ENCODE assay signal across 8 mouse cellular contexts in genomic region chr8:46741991-46742690, GRCm38 (mm10). TPM values are rescaled to one million over a fixed set of nuclear protein-coding genes. Genes with fewer than 3 reads are reported as not detected.
DNase-seq lines count a peak whose midpoint lies in the region; ATAC-seq lines count a peak whose summit lies in the region.

No protein-coding gene starts in this region.

- H3K27ac ChIP-seq in kidney, embryonic 16.5 days (ENCODE audit: low read length), result peak overlapping the region; percentile 96
- no peak overlapping the region for H3K27ac ChIP-seq in embryonic facial prominence, embryonic 10.5 days (replicated peaks)
- H3K27ac ChIP-seq in intestine, embryonic 14.5 days (ENCODE audit: low read depth), result peak overlapping the region; percentile 85; the same call in 1 of the 2 replicates
- no peak overlapping the region for H3K27ac ChIP-seq in neural tube, embryonic 12.5 days

- peaks cover 34% of the 10 kb centered on the region for H3K4me1 ChIP-seq in kidney, embryonic 16.5 days (ENCODE audit: insufficient read depth, low read length)
- peaks cover 28% of the 10 kb centered on the region for H3K4me1 ChIP-seq in embryonic facial prominence, embryonic 10.5 days
- H3K4me1 ChIP-seq in intestine, embryonic 14.5 days (replicated peaks; ENCODE audit: control insufficient read depth, insufficient read depth, low read length), result peaks cover 14% of the 10 kb centered on the region
- H3K4me1 ChIP-seq in neural tube, embryonic 12.5 days, result peaks cover 18% of the 10 kb centered on the region

- H3K9ac ChIP-seq in kidney, embryonic 16.5 days (replicated peaks; ENCODE audit: low read length), result peak overlapping the region; percentile 98
- peak overlapping the region; percentile 72 for H3K9ac ChIP-seq in intestine, embryonic 14.5 days (ENCODE audit: low read length)
- H3K9ac ChIP-seq in neural tube, embryonic 12.5 days, result 0 out of 2 replicates have a peak overlapping the region, but pooled peaks have one; percentile 98

- peak overlapping the region; percentile 93 for H3K4me3 ChIP-seq in kidney, embryonic 16.5 days (ENCODE audit: low read length)
- peak overlapping the region; percentile 92 for H3K4me3 ChIP-seq in embryonic facial prominence, embryonic 10.5 days
- H3K4me3 ChIP-seq in intestine, embryonic 14.5 days (ENCODE audit: low read depth, low read length), result peak overlapping the region; percentile 80
- H3K4me3 ChIP-seq in neural tube, embryonic 12.5 days, result peak overlapping the region; percentile 7; the same call in 1 of the 2 replicates

- H3K9me3 ChIP-seq in kidney, embryonic 16.5 days (ENCODE audit: low read length), result no peaks in the 10 kb centered on the region
- H3K9me3 ChIP-seq in embryonic facial prominence, embryonic 10.5 days, result no peaks in the 10 kb centered on the region
- H3K9me3 ChIP-seq in intestine, embryonic 14.5 days (ENCODE audit: control insufficient read depth, low read length), result no peaks in the 10 kb centered on the region
- H3K9me3 ChIP-seq in neural tube, embryonic 12.5 days, result no peaks in the 10 kb centered on the region

- no peak for ATAC-seq in kidney, embryonic 16.5 days (ENCODE audit: low FRiP score, low TSS enrichment)
- no peak for ATAC-seq in intestine, embryonic 14.5 days (replicated peaks; ENCODE audit: low FRiP score, low TSS enrichment, low read depth)
- ATAC-seq in neural tube, embryonic 12.5 days (ENCODE audit: low FRiP score, low read depth), result no peak
- no peak for ATAC-seq in inflammation-experienced regulatory T-cells, adult 6 months

- 35% methylated on average over 8 of the region's 8 CpGs for WGBS in kidney, embryonic 16.5 days
- WGBS in embryonic facial prominence, embryonic 10.5 days, result 72% methylated on average over 8 of the region's 8 CpGs
- WGBS in intestine, embryonic 14.5 days, result 30% methylated on average over 8 of the region's 8 CpGs
- 36% methylated on average over 8 of the region's 8 CpGs for WGBS in neural tube, embryonic 12.5 days

- peak overlapping the region; percentile 87 for H3K4me2 ChIP-seq in kidney, embryonic 16.5 days (replicated peaks; ENCODE audit: low read depth, low read length)
- peak overlapping the region; percentile 54 for H3K4me2 ChIP-seq in intestine, embryonic 14.5 days (ENCODE audit: low read length)
- peak overlapping the region; percentile 80 for H3K4me2 ChIP-seq in neural tube, embryonic 12.5 days (replicated peaks)

- H3K27me3 ChIP-seq in kidney, embryonic 16.5 days (ENCODE audit: insufficient read depth, low read length), result no peaks in the 10 kb centered on the region
- H3K27me3 ChIP-seq in embryonic facial prominence, embryonic 10.5 days (replicated peaks; ENCODE audit: low read depth, poor library complexity, severe bottlenecking), result no peaks in the 10 kb centered on the region
- H3K27me3 ChIP-seq in intestine, embryonic 14.5 days (replicated peaks; ENCODE audit: control insufficient read depth, insufficient read depth, low read length), result no peaks in the 10 kb centered on the region
- no peaks in the 10 kb centered on the region for H3K27me3 ChIP-seq in neural tube, embryonic 12.5 days (replicated peaks)

- no peak for DNase-seq in kidney, adult 11 months
- DNase-seq in embryonic facial prominence, embryonic 10.5 days (ENCODE audit: low spot score), result no peak
- DNase-seq in intestine, embryonic 14.5 days (ENCODE audit: low spot score), result no peak
- no peak for DNase-seq in retina, postnatal 1 day
- no peak for DNase-seq in layer of hippocampus, postnatal 10 days (ENCODE audit: low spot score in 2 of 2)

- no peaks in the 10 kb centered on the region for H3K36me3 ChIP-seq in kidney, embryonic 16.5 days (ENCODE audit: insufficient read depth, low read length)
- no peaks in the 10 kb centered on the region for H3K36me3 ChIP-seq in embryonic facial prominence, embryonic 10.5 days (replicated peaks)
- no peaks in the 10 kb centered on the region for H3K36me3 ChIP-seq in intestine, embryonic 14.5 days (ENCODE audit: control insufficient read depth, insufficient read depth, low read length)
- H3K36me3 ChIP-seq in neural tube, embryonic 12.5 days, result no peaks in the 10 kb centered on the region

RNA-seq across cellular contexts. Expression of gene Irf2, which starts 2.6 kb away (rescaled TPM):
- 19.2 and 21.5 TPM in 2 replicates for polyA plus RNA-seq in kidney, embryonic 16.5 days (2015; fragmentation: Nextera tagmentation; extraction: Ambion mirVana)
- polyA plus RNA-seq in embryonic facial prominence, embryonic 10.5 days (2016; fragmentation: Nextera tagmentation; extraction: Ambion mirVana), result 9.7 TPM in 2 replicates
- 19.3 and 25.4 TPM in 2 replicates for polyA plus RNA-seq in intestine, embryonic 14.5 days (2014; fragmentation: Nextera tagmentation; extraction: Ambion mirVana)
- polyA plus RNA-seq in neural tube, embryonic 12.5 days (2016; fragmentation: Nextera tagmentation; extraction: Ambion mirVana), result 11.7 and 14.2 TPM in 2 replicates
- polyA plus RNA-seq in inflammation-experienced regulatory T-cells, adult 6 months (2017; shearing (Covaris generic)), result 100 to 1,000 TPM; 228 to 272 (median 245) TPM
- total RNA-seq in layer of hippocampus, postnatal 10 days (2021), result 10 to 100 TPM; 40.1 to 46.6 TPM

Comparison
In these comparisons a context has a peak if more than half of its experiments do, and no peak if none do; other contexts are left out.
1. H3K27ac ChIP-seq: peak in kidney, embryonic 16.5 days (single experiment) and intestine, embryonic 14.5 days (single experiment); none in embryonic facial prominence, embryonic 10.5 days (single experiment) and neural tube, embryonic 12.5 days (single experiment).
2. H3K4me3 ChIP-seq: peak in every context shown above with its lines; median percentile 93 in kidney, embryonic 16.5 days; 92 in embryonic facial prominence, embryonic 10.5 days; 80 in intestine, embryonic 14.5 days; 7 in neural tube, embryonic 12.5 days.
3. Peak in every context shown above with its lines, with median percentiles within 50 percentile points of each other: H3K4me2 ChIP-seq and H3K9ac ChIP-seq.